Mouse (Mus musculus): ENCODE measurements at regions not wholly inside any gene's neighbourhood (a gene's known extent, or its start where the extent isn't known, plus 50 kb on each side); places are given as distances from the start of the nearest gene placed in this dataset.

- no peak for DNase-seq
These were observed 103.0 kb upstream of the Flrt2 start for GRCm38 (mm10) chr12:95589011-95589410.

GRCm38 (mm10) chr12:95619281-95619680, 72.7 kb upstream of the Flrt2 start:
- no peak for DNase-seq

- peak; percentile 5 to 9 for DNase-seq
These were observed 61.0 kb upstream of the Flrt2 start for GRCm38 (mm10) chr12:95631029-95631428.

- no peak for DNase-seq
These were observed 55.4 kb upstream of the Flrt2 start for GRCm38 (mm10) chr12:95636647-95637046.

GRCm38 (mm10) chr12:95639892-95640291, 52.1 kb upstream of the Flrt2 start:
- DNase-seq, result no peak

- no peak for DNase-seq
These were observed 50.4 kb upstream of the Flrt2 start for GRCm38 (mm10) chr12:95641628-95642027.
